Mouse (Mus musculus): ENCODE results near the gene Mpeg1. TPM values are rescaled to one million over a fixed set of nuclear protein-coding genes. Genes with fewer than 3 reads are reported as not detected.

The Mpeg1 gene
- 2.7 and 4.2 TPM in 2 replicates for total RNA-seq (2014; rRNA removed)
- 0.83 and 0.88 TPM in 2 replicates for polyA plus RNA-seq (2015; fragmentation: Nextera tagmentation; extraction: Ambion mirVana)

- DNase-seq (ENCODE audit: low spot score) (no peak), ATAC-seq (ENCODE audit: low FRiP score) (no peak)
- no peak within 1 kb of the TSS for H3K27ac ChIP-seq (ENCODE audit: low read depth, low read length)
- no peak within 1 kb of the TSS for H3K4me2 ChIP-seq (ENCODE audit: low read depth, low read length, poor library complexity, severe bottlenecking)
- no peak for TF ChIP-seq CTCF (IDR thresholded peaks at IDR 0.05)
- no peaks in the 10 kb centered on the region for H3K9me3 ChIP-seq (ENCODE audit: low read length)
- no peak within 1 kb of the TSS for H3K4me3 ChIP-seq (ENCODE audit: low read depth, low read length)
- WGBS, result 87% methylated on average over 11 of the region's 11 CpGs
- H3K9ac ChIP-seq (replicated peaks; ENCODE audit: low read length, poor library complexity, severe bottlenecking), result no peak within 1 kb of the TSS
- no peaks in the 10 kb centered on the region for H3K36me3 ChIP-seq (ENCODE audit: insufficient read depth, low read length)
- no peaks in the 10 kb centered on the region for H3K4me1 ChIP-seq (ENCODE audit: insufficient read depth, low read length)
- no peaks in the 10 kb centered on the region for H3K27me3 ChIP-seq (ENCODE audit: insufficient read depth, low read length)
These were observed at the start of gene Mpeg1 for GRCm38 (mm10) chr19:12460282-12461249. Gene Mpeg1, plus strand, starts transcription at chr19:12460779.

DNA sequence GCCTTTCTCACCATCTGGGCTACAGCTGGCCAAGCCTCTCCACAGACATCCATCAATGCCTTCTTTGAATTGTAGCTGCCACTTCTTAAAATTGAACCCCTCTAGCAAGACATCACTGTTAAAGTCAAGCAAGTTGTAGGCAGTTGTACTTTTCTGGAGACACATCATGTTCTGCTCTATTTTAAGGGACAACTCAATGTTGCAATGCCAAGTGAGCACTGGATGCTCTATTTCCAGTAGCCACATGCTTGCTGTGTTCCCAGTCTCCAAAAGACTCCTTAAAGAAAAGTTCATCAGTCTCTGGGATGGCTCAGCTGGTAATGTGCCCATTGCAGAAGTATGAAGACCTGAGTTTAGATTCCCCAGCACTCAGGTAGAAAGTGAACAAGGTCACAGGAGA lies 46.8 kb upstream of the Mpeg1 start:
- no peaks in the 10 kb centered on the region for H3K27me3 ChIP-seq (ENCODE audit: insufficient read depth, low read length)
- no peak for DNase-seq (ENCODE audit: low spot score)
- no peaks in the 10 kb centered on the region for H3K4me1 ChIP-seq (ENCODE audit: insufficient read depth, low read length)
- no peak overlapping the region for H3K4me2 ChIP-seq (ENCODE audit: low read depth, low read length, poor library complexity, severe bottlenecking)
- no peaks in the 10 kb centered on the region for H3K9me3 ChIP-seq (ENCODE audit: low read length)
- TF ChIP-seq CTCF (IDR thresholded peaks at IDR 0.05), result no peak
- H3K27ac ChIP-seq (ENCODE audit: low read depth, low read length), result no peak overlapping the region
- ATAC-seq (ENCODE audit: low FRiP score), result no peak
- no peak overlapping the region for H3K4me3 ChIP-seq (ENCODE audit: low read depth, low read length)
- no peak overlapping the region for H3K9ac ChIP-seq (replicated peaks; ENCODE audit: low read length, poor library complexity, severe bottlenecking)
- H3K36me3 ChIP-seq (ENCODE audit: insufficient read depth, low read length), result no peaks in the 10 kb centered on the region

DNA sequence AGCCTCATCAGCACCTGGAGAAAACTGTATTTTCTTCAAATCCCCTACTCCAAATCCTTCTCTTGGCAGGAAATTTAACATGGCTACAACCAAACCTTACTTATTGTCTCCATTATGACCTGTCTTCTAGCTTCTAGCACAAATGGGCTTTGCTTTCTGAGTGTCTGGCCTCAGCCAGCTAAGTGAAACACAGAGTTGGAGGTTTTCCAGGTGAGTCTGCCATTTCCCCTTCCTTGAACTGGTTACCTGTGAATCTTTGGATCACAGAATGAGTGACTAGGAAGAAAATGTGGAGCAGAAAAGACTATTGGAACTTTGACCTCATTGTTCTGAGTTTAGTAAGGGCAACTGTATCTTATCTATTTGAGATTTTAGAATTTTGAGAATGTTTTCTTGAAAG lies 43.2 kb upstream of the Mpeg1 start, which contains the start of gene Olfr1441:
Olfr1441 (plus strand) TSS at position 73 of the 400 bp plus-strand sequence.
- H3K4me3 ChIP-seq (ENCODE audit: low read depth, low read length), result no peak within 1 kb of the TSS
- no peaks in the 10 kb centered on the region for H3K9me3 ChIP-seq (ENCODE audit: low read length)
- no peak for ATAC-seq (ENCODE audit: low FRiP score)
- H3K27ac ChIP-seq (ENCODE audit: low read depth, low read length), result no peak within 1 kb of the TSS
- H3K36me3 ChIP-seq (ENCODE audit: insufficient read depth, low read length), result no peaks in the 10 kb centered on the region
- no peak within 1 kb of the TSS for H3K4me2 ChIP-seq (ENCODE audit: low read depth, low read length, poor library complexity, severe bottlenecking)
- H3K4me1 ChIP-seq (ENCODE audit: insufficient read depth, low read length), result no peaks in the 10 kb centered on the region
- no peak for DNase-seq (ENCODE audit: low spot score)
- H3K27me3 ChIP-seq (ENCODE audit: insufficient read depth, low read length), result no peaks in the 10 kb centered on the region
- no peak within 1 kb of the TSS for H3K9ac ChIP-seq (replicated peaks; ENCODE audit: low read length, poor library complexity, severe bottlenecking)
- TF ChIP-seq CTCF (IDR thresholded peaks at IDR 0.05), result no peak

GRCm38 (mm10) chr19:12418312-12418711 lies 42.3 kb upstream of the Mpeg1 start:
- no peak for ATAC-seq (ENCODE audit: low FRiP score)
- no peak overlapping the region for H3K9ac ChIP-seq (replicated peaks; ENCODE audit: low read length, poor library complexity, severe bottlenecking)
- H3K27me3 ChIP-seq (ENCODE audit: insufficient read depth, low read length), result no peaks in the 10 kb centered on the region
- 90% methylated on average over 3 of the region's 3 CpGs for WGBS
- DNase-seq (ENCODE audit: low spot score), result no peak
- H3K36me3 ChIP-seq (ENCODE audit: insufficient read depth, low read length), result no peaks in the 10 kb centered on the region
- H3K4me3 ChIP-seq (ENCODE audit: low read depth, low read length), result no peak overlapping the region
- H3K27ac ChIP-seq (ENCODE audit: low read depth, low read length), result no peak overlapping the region
- H3K9me3 ChIP-seq (ENCODE audit: low read length), result no peaks in the 10 kb centered on the region
- H3K4me2 ChIP-seq (ENCODE audit: low read depth, low read length, poor library complexity, severe bottlenecking), result no peak overlapping the region
- no peaks in the 10 kb centered on the region for H3K4me1 ChIP-seq (ENCODE audit: insufficient read depth, low read length)
- TF ChIP-seq CTCF (IDR thresholded peaks at IDR 0.05), result no peak

- Histone ChIP-seq H3K36me3 (ENCODE audit: insufficient read depth, low read length) (no peaks in the 10 kb centered on the region), H3K9ac (replicated peaks; ENCODE audit: low read length, poor library complexity, severe bottlenecking) (no peak overlapping the region), H3K4me3 (ENCODE audit: low read depth, low read length) (no peak overlapping the region), H3K27me3 (ENCODE audit: insufficient read depth, low read length) (no peaks in the 10 kb centered on the region), H3K4me2 (ENCODE audit: low read depth, low read length, poor library complexity, severe bottlenecking) (no peak overlapping the region), H3K4me1 (ENCODE audit: insufficient read depth, low read length) (no peaks in the 10 kb centered on the region), H3K27ac (ENCODE audit: low read depth, low read length) (no peak overlapping the region), H3K9me3 (ENCODE audit: low read length) (no peaks in the 10 kb centered on the region)
- WGBS, result 75% methylated on average over 6 of the region's 6 CpGs
- no peak for ATAC-seq (ENCODE audit: low FRiP score)
- no peak for DNase-seq (ENCODE audit: low spot score)
- TF ChIP-seq CTCF (IDR thresholded peaks at IDR 0.05), result no peak
These were observed 40.0 kb upstream of the Mpeg1 start for GRCm38 (mm10) chr19:12420555-12420954.

GRCm38 (mm10) chr19:12421680-12422079 lies 38.9 kb upstream of the Mpeg1 start:
- Histone ChIP-seq H3K4me3 (ENCODE audit: low read depth, low read length) (no peak overlapping the region), H3K4me1 (ENCODE audit: insufficient read depth, low read length) (no peaks in the 10 kb centered on the region), H3K36me3 (ENCODE audit: insufficient read depth, low read length) (no peaks in the 10 kb centered on the region), H3K4me2 (ENCODE audit: low read depth, low read length, poor library complexity, severe bottlenecking) (no peak overlapping the region), H3K9me3 (ENCODE audit: low read length) (no peaks in the 10 kb centered on the region), H3K27me3 (ENCODE audit: insufficient read depth, low read length) (no peaks in the 10 kb centered on the region), H3K9ac (replicated peaks; ENCODE audit: low read length, poor library complexity, severe bottlenecking) (no peak overlapping the region), H3K27ac (ENCODE audit: low read depth, low read length) (no peak overlapping the region)
- WGBS, result 79% methylated on average over 1 of the region's 1 CpGs
- DNase-seq (ENCODE audit: low spot score), result no peak
- TF ChIP-seq CTCF (IDR thresholded peaks at IDR 0.05), result no peak
- no peak for ATAC-seq (ENCODE audit: low FRiP score)
